Mouse (Mus musculus) forebrain, embryonic 16.5 days (tissue): Measurements from ENCODE around the gene Pinlyp. TPM values are rescaled to one million over a fixed set of nuclear protein-coding genes. Genes with fewer than 3 reads are reported as not detected.

ENCODE experiments used
- ATAC-seq: fragments of 200-750 bp; cut with Nextera tagmentation; 2 replicates; pipeline ENCODE4 v1.8.0; 2017; ENCODE audit warnings: mild to moderate bottlenecking, moderate library complexity
- H3K27ac ChIP-seq: fragments of 300-500 bp; sonication (generic); 2 replicates; pipeline ENCODE4 v1.5.1; 2014; ENCODE audit warnings: low read length, control low read depth
- H3K27me3 ChIP-seq: fragments of 300-500 bp; sonication (generic); replicated peaks from 2 replicates; pipeline ENCODE4 v1.6.1; 2014; ENCODE audit warnings: low read length; ENCODE audit not compliant: control insufficient read depth, insufficient read depth
- H3K36me3 ChIP-seq: fragments of 300-500 bp; sonication (generic); 2 replicates; pipeline ENCODE4 v1.6.1; 2014; ENCODE audit not compliant: control insufficient read depth, insufficient read depth
- H3K4me1 ChIP-seq: fragments of 300-500 bp; sonication (generic); replicated peaks from 2 replicates; pipeline ENCODE4 v1.6.1; 2014; ENCODE audit warnings: low read length; ENCODE audit not compliant: control insufficient read depth, insufficient read depth
- H3K4me2 ChIP-seq: fragments of 300-500 bp; sonication (generic); 2 replicates; pipeline ENCODE4 v1.6.1; 2014; ENCODE audit warnings: mild to moderate bottlenecking, low read length, control low read depth
- H3K4me3 ChIP-seq: fragments of 300-500 bp; sonication (generic); replicated peaks from 2 replicates; pipeline ENCODE4 v1.5.1; 2014; ENCODE audit warnings: mild to moderate bottlenecking, low read length, control low read depth
- H3K9ac ChIP-seq: fragments of 300-500 bp; sonication (generic); replicated peaks from 2 replicates; pipeline ENCODE4 v1.6.1; 2014; ENCODE audit warnings: low read depth, low read length, control low read depth
- H3K9me3 ChIP-seq: fragments of 300-500 bp; sonication (generic); 2 replicates; pipeline ENCODE4 v1.6.1; 2016; ENCODE audit warnings: low read length; ENCODE audit not compliant: control insufficient read depth
- WGBS: fragments of 180-500 bp; shearing (Covaris S2); extraction: QIAGEN DNeasy Blood & Tissue Kit; methylation state at CpG from one replicate; pipeline ENCODE4 v1.1.7; 2014; 5-methylcytosine and 5-hydroxymethylcytosine counted together
- polyA plus RNA-seq: library from polyadenylated mRNA; unstranded; fragments of >200 nt; fragmentation: Nextera tagmentation; extraction: Ambion mirVana; gene quantifications from 2 replicates; pipeline ENCODE4 v1.2.1, GENCODE M21; 2015

The Pinlyp gene
- polyA plus RNA-seq, 1 experiment from 2014 or later: not detected

DNA sequence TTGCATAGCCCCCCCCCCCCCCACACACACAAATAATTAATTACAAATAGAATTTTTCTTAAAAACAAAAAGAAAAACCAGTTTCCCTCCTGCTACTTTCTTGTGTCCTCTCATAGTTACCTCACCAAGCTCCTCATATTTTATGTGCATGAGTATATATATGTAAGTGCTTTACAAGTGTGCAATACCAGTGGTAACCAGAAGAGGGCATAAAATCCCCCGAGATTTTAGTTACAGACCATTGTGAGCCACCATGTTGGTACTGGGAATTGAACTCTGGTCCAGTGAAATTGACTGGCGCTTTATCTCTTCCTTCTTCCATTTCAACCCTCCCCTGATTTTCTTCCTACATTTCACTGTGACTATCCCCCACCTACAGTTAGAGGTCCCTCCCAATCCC lies 1.4 kb downstream of the Pinlyp start:
- no peak overlapping the region for H3K27ac ChIP-seq
- no peaks in the 10 kb centered on the region for H3K9me3 ChIP-seq
- H3K4me1 ChIP-seq: peaks cover 13% of the 10 kb centered on the region
- no peak for ATAC-seq
- peaks cover 2% of the 10 kb centered on the region; the same call in 1 of the 2 replicates for H3K36me3 ChIP-seq
- 84% methylated on average over 2 of the region's 2 CpGs for WGBS
- no peak overlapping the region for H3K4me2 ChIP-seq
- H3K9ac ChIP-seq: no peak overlapping the region
- no peak overlapping the region for H3K4me3 ChIP-seq
- H3K27me3 ChIP-seq: no peaks in the 10 kb centered on the region

GRCm38 (mm10) chr7:24539686-24540085 lies 6.2 kb downstream of the Pinlyp start:
- Histone ChIP-seq H3K4me2 (no peak overlapping the region), H3K27me3 (no peaks in the 10 kb centered on the region), H3K4me3 (no peak overlapping the region), H3K27ac (no peak overlapping the region), H3K36me3 (peaks cover 4% of the 10 kb centered on the region; the same call in 1 of the 2 replicates), H3K9me3 (no peaks in the 10 kb centered on the region), H3K9ac (no peak overlapping the region), H3K4me1 (peaks cover 5% of the 10 kb centered on the region)
- WGBS: 94% methylated on average over 4 of the region's 4 CpGs
- no peak for ATAC-seq

GRCm38 (mm10) chr7:24538701-24539100 lies 7.2 kb downstream of the Pinlyp start:
- Histone ChIP-seq H3K4me2 (no peak overlapping the region), H3K27me3 (no peaks in the 10 kb centered on the region), H3K4me1 (peaks cover 12% of the 10 kb centered on the region), H3K27ac (no peak overlapping the region), H3K4me3 (no peak overlapping the region), H3K9ac (no peak overlapping the region), H3K36me3 (peaks cover 4% of the 10 kb centered on the region; the same call in 1 of the 2 replicates), H3K9me3 (no peaks in the 10 kb centered on the region)
- no peak for ATAC-seq
- WGBS: 88% methylated on average over 5 of the region's 5 CpGs

- no peak for ATAC-seq
- H3K27ac ChIP-seq: no peak overlapping the region
- H3K9me3 ChIP-seq: no peaks in the 10 kb centered on the region
- no peak overlapping the region for H3K4me3 ChIP-seq
- H3K4me2 ChIP-seq: no peak overlapping the region
- H3K9ac ChIP-seq: no peak overlapping the region
- 37% methylated on average over 5 of the region's 5 CpGs for WGBS
- peaks cover 17% of the 10 kb centered on the region for H3K4me1 ChIP-seq
- H3K27me3 ChIP-seq: no peaks in the 10 kb centered on the region
- H3K36me3 ChIP-seq: peaks cover 4% of the 10 kb centered on the region; the same call in 1 of the 2 replicates
Observed at GRCm38 (mm10) chr7:24538154-24538553, 7.8 kb downstream of the Pinlyp start.

- no peak overlapping the region for H3K4me2 ChIP-seq
- H3K9me3 ChIP-seq: no peaks in the 10 kb centered on the region
- WGBS: 80% methylated on average over 5 of the region's 5 CpGs
- H3K4me1 ChIP-seq: peaks cover 21% of the 10 kb centered on the region
- H3K9ac ChIP-seq: no peak overlapping the region
- no peak overlapping the region for H3K27ac ChIP-seq
- peaks cover 4% of the 10 kb centered on the region; the same call in 1 of the 2 replicates for H3K36me3 ChIP-seq
- H3K4me3 ChIP-seq: no peak overlapping the region
- ATAC-seq: no peak
- H3K27me3 ChIP-seq: no peaks in the 10 kb centered on the region
Observed at GRCm38 (mm10) chr7:24537591-24537990, 8.3 kb downstream of the Pinlyp start.

DNA sequence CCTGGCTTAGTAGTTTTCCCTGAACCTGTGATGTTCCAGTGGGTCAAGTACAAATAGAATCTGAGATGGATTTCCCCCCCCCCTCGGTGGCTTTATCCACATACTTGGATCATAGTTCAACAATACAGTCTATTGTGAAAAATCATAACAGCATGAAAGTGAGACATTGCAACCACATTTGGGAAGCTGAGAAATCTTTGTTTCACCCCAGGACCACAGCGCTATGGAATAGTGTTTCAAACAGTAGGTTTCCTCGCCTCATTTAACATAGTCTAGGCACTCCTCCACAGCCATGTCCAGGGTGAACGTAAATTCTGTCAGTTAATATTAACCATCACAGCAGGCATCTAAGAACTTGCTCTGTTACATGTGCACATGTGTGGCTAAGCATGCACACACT lies 8.8 kb downstream of the Pinlyp start:
- H3K4me3 ChIP-seq: no peak overlapping the region
- peaks cover 26% of the 10 kb centered on the region for H3K4me1 ChIP-seq
- no peak overlapping the region for H3K27ac ChIP-seq
- WGBS: 85% methylated on average over 4 of the region's 4 CpGs
- no peaks in the 10 kb centered on the region for H3K27me3 ChIP-seq
- H3K4me2 ChIP-seq: no peak overlapping the region
- no peaks in the 10 kb centered on the region for H3K9me3 ChIP-seq
- no peak for ATAC-seq
- H3K9ac ChIP-seq: no peak overlapping the region
- peaks cover 4% of the 10 kb centered on the region; the same call in 1 of the 2 replicates for H3K36me3 ChIP-seq

GRCm38 (mm10) chr7:24534301-24534700 lies 11.6 kb downstream of the Pinlyp start:
- Histone ChIP-seq H3K9ac (no peak overlapping the region), H3K9me3 (no peaks in the 10 kb centered on the region), H3K36me3 (peaks cover 4% of the 10 kb centered on the region; the same call in 1 of the 2 replicates), H3K4me2 (no peak overlapping the region; the same call in 1 of the 2 replicates), H3K27ac (no peak overlapping the region), H3K4me1 (peaks cover 36% of the 10 kb centered on the region), H3K4me3 (no peak overlapping the region), H3K27me3 (no peaks in the 10 kb centered on the region)
- WGBS: 38% methylated on average over 19 of the region's 19 CpGs
- ATAC-seq: no peak

- Histone ChIP-seq H3K9ac (peak overlapping the region; percentile 27; the same call in 1 of the 2 replicates), H3K27me3 (no peaks in the 10 kb centered on the region), H3K4me1 (peaks cover 37% of the 10 kb centered on the region), H3K27ac (no peak overlapping the region), H3K4me2 (peak overlapping the region; percentile 21), H3K36me3 (peaks cover 4% of the 10 kb centered on the region; the same call in 1 of the 2 replicates), H3K9me3 (no peaks in the 10 kb centered on the region), H3K4me3 (0 out of 2 replicates have a peak overlapping the region, but pooled peaks have one; percentile 3)
- 32% methylated on average over 36 of the region's 42 CpGs for WGBS
- ATAC-seq: no peak
Observed at GRCm38 (mm10) chr7:24533806-24534205, 12.1 kb downstream of the Pinlyp start.

DNA sequence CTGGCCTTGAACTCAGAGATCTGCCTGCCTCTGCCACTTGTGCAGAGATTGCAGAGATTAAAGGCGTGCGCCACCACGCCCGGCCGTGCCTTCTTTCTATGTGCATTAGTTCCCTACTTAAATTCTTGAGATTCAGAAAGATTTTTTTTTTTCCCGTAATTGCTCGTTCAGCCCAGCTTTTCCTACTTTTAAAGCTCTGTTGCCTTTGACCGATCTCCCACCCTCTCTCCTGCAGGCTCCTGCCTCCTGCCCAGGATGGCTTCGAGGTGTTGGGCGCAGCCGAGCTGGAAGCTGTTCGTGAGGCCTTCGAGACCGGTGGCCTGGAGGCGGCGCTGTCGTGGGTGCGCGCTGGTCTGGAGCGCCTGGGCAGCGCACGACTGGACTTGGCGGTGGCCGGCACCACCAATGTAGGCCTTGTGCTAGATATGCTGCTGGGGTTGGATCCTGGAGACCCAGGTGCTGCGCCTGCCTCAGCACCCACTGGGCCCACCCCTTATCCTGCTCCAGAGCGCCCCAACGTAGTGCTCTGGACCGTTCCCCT lies 12.8 kb downstream of the Pinlyp start:
- Histone ChIP-seq H3K9me3 (no peaks in the 10 kb centered on the region), H3K4me2 (no peak overlapping the region), H3K4me3 (no peak overlapping the region), H3K4me1 (peaks cover 35% of the 10 kb centered on the region), H3K27ac (no peak overlapping the region), H3K27me3 (no peaks in the 10 kb centered on the region), H3K9ac (no peak overlapping the region), H3K36me3 (peaks cover 4% of the 10 kb centered on the region; the same call in 1 of the 2 replicates)
- WGBS: 65% methylated on average over 28 of the region's 28 CpGs
- ATAC-seq: no peak
